Mouse (Mus musculus): ENCODE results near the gene Ptprg.

Ptprg gene

GRCm38 (mm10) chr14:12139643-12140481, 586.5 kb downstream of the Ptprg start:
- DNase-seq (ENCODE audit: low read depth, low spot score) = peak; percentile 54

GRCm38 (mm10) chr14:12143941-12144485, 590.7 kb downstream of the Ptprg start:
- DNase-seq (ENCODE audit: low read depth, low spot score) = no peak

- DNase-seq (ENCODE audit: low read depth, low spot score) = no peak
Measured at GRCm38 (mm10) chr14:12145919-12146318, 592.6 kb downstream of the Ptprg start.

- DNase-seq (ENCODE audit: low read depth, low spot score) = no peak
Measured at GRCm38 (mm10) chr14:12149529-12149928, 596.2 kb downstream of the Ptprg start.

GRCm38 (mm10) chr14:12151927-12152326, 598.6 kb downstream of the Ptprg start:
- DNase-seq (ENCODE audit: low read depth, low spot score) = peak; percentile 28

GRCm38 (mm10) chr14:12152748-12153147, 599.4 kb downstream of the Ptprg start:
- DNase-seq (ENCODE audit: low read depth, low spot score) = no peak

- DNase-seq (ENCODE audit: low read depth, low spot score) = no peak
Measured at GRCm38 (mm10) chr14:12153599-12153998, 600.3 kb downstream of the Ptprg start.

GRCm38 (mm10) chr14:12161738-12162310, 608.5 kb downstream of the Ptprg start:
- no peak for DNase-seq (ENCODE audit: low read depth, low spot score)

- no peak for DNase-seq (ENCODE audit: low read depth, low spot score)
Measured at GRCm38 (mm10) chr14:12162331-12162854, 609.1 kb downstream of the Ptprg start.

- no peak for DNase-seq (ENCODE audit: low read depth, low spot score)
Measured at GRCm38 (mm10) chr14:12163196-12163595, 609.9 kb downstream of the Ptprg start.

- DNase-seq (ENCODE audit: low read depth, low spot score) = no peak
Measured at GRCm38 (mm10) chr14:12167215-12167614, 613.9 kb downstream of the Ptprg start.

GRCm38 (mm10) chr14:12167651-12168050, 614.3 kb downstream of the Ptprg start:
- DNase-seq (ENCODE audit: low read depth, low spot score) = no peak

- no peak for DNase-seq (ENCODE audit: low read depth, low spot score)
Measured at GRCm38 (mm10) chr14:12177436-12177835, 624.1 kb downstream of the Ptprg start.

GRCm38 (mm10) chr14:12178645-12179044, 625.3 kb downstream of the Ptprg start:
- DNase-seq (ENCODE audit: low read depth, low spot score) = no peak

- DNase-seq (ENCODE audit: low read depth, low spot score) = no peak
Measured at GRCm38 (mm10) chr14:12180116-12180515, 626.8 kb downstream of the Ptprg start.

- no peak for DNase-seq (ENCODE audit: low read depth, low spot score)
Measured at GRCm38 (mm10) chr14:12185040-12185439, 631.7 kb downstream of the Ptprg start.

GRCm38 (mm10) chr14:12188352-12188751, 635.0 kb downstream of the Ptprg start:
- DNase-seq (ENCODE audit: low read depth, low spot score) = no peak

- DNase-seq (ENCODE audit: low read depth, low spot score) = no peak
Measured at GRCm38 (mm10) chr14:12189266-12189665, 635.9 kb downstream of the Ptprg start.

- no peak for DNase-seq (ENCODE audit: low read depth, low spot score)
Measured at GRCm38 (mm10) chr14:12189717-12190600, 636.6 kb downstream of the Ptprg start.

- DNase-seq (ENCODE audit: low read depth, low spot score) = no peak
Measured at GRCm38 (mm10) chr14:12191076-12191475, 637.7 kb downstream of the Ptprg start.

- no peak for DNase-seq (ENCODE audit: low read depth, low spot score)
Measured at GRCm38 (mm10) chr14:12198735-12199134, 645.4 kb downstream of the Ptprg start.
